Mouse (Mus musculus): ENCODE results near the gene Samt3. TPM values are rescaled to one million over a fixed set of nuclear protein-coding genes. Genes with fewer than 3 reads are reported as not detected.

Gene Samt3
- not detected in 2 replicates for polyA plus RNA-seq (2012; rRNA removed)

GRCm38 (mm10) chrX:86043899-86044298 lies at the start of gene Samt3:
Gene Samt3 (plus strand): TSS chrX:86044199.

Other genes with a start within 250 kb of the Samt3 start
- gene 5430427O19Rik, start 173.8 kb upstream of the Samt3 start, polyA plus RNA-seq (2012; rRNA removed) = 0.04 TPM in 2 replicates
- 0.76 and 1.1 TPM in 2 replicates for gene Nr0b1, start 147.6 kb downstream of the Samt3 start, polyA plus RNA-seq (2012; rRNA removed)